Comparison of ENCODE assay signal across 13 mouse cellular contexts in the genomic region with DNA sequence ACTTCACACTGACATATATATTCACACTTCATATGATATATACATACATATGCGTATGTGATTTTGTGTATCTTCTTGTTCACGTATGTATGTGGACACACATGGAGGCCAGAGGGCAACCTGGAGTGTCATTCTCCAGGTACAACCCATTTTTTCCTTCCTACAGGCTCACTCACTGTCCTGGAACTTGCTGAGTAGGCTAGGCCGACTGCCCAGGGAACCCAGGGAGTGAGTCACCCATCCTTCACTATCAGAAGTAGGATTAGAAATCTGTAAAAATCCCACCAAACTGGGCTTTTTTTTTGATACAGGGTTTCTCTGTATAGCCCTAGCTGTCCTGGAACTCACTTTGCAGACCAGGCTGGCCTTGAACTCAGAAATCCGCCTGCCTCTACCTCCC. TPM values are rescaled to one million over a fixed set of nuclear protein-coding genes. Genes with fewer than 3 reads are reported as not detected.
"Had no signal": no experiment of that assay in that cellular context is flagged by ENCODE, and none has a peak within 500 bp of the region (broad histone marks: within the 10 kb centered on the region; RNA-seq: fewer than 3 reads in every experiment).

No protein-coding gene starts in this region.

- DNase-seq: gastrocnemius, adult 2 months; gastrocnemius, postnatal 10 days; gastrocnemius, postnatal 25 days; heart, postnatal 10 days; heart, postnatal 4 days; kidney, adult 18-20 months; kidney, adult 8-10 months; kidney, postnatal 10 days; kidney, postnatal 25 days; kidney, postnatal 4 days; liver; liver, embryonic 13.5 days had no signal

RNA-seq across cellular contexts. Expression of gene Zc2hc1c, which starts 3.4 kb away (rescaled TPM):
- total RNA-seq: granulocyte monocyte progenitor cell, adult 5-6 weeks had no signal
